Mouse (Mus musculus) testis, postnatal 10 days (tissue): ENCODE measurements at regions not wholly inside any gene's neighbourhood (a gene's known extent, or its start where the extent isn't known, plus 50 kb on each side); places are given as distances from the start of the nearest gene placed in this dataset.

Experiments used
- DNase-seq: peaks from one replicate; pipeline ENCODE4 v3.0.0; 2021; ENCODE audit warnings: low spot score

DNA sequence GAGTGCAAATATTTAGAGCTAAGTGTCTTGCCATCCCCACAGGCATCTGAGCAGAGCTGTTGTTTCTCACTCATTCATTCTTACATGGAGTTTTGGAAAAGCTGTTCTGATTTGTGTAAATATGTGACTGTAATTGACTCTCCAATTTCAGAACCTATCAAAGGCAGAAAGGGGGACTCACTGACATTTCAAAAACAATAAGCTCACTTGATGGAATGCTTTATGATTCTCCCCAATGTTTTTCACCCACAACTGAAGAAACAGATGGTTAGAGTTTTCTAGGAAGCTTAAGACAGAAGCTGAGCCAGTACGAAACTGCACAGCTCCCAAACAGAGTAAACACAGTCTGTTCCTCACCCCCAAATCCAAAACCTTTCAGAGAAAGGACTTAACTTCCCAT, 460.1 kb upstream of the Etaa1 start:
- DNase-seq = no peak

DNA sequence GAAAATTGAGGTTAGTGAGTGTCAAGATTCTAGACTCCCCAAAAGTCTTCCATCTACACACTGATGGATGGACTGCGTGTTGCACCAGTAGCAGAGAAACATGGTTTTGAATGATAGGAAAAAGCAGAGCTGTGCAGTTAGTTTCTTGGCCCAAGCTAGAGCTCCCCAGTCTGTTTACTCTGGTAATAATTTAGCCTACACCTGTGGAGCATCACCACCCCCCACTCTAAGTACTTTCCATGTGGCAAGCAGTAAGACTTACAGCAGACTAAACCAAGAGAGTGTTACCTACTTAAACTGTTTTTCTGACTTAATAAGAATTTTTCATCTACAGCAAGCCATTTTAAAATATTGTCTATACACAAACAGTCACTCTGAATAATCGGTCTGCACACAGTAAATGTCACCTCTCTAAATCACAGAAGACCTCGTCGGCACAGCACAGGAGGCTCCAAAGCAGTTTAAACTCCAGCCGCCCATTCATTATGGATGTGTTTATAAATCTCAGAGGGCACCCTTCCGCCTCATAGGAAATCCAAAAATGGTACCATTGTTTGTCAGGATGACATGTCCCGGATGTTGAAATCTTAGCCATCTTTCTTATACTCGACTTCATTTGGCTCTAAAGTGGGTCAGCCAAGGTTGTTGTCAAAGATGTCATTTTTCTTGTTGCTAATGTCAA, 454.5 kb upstream of the Etaa1 start:
- DNase-seq = no peak

GRCm38 (mm10) chr11:18399561-18399960, 445.9 kb upstream of the Etaa1 start:
- DNase-seq = no peak

GRCm38 (mm10) chr11:18396397-18396796, 442.7 kb upstream of the Etaa1 start:
- DNase-seq = no peak

DNA sequence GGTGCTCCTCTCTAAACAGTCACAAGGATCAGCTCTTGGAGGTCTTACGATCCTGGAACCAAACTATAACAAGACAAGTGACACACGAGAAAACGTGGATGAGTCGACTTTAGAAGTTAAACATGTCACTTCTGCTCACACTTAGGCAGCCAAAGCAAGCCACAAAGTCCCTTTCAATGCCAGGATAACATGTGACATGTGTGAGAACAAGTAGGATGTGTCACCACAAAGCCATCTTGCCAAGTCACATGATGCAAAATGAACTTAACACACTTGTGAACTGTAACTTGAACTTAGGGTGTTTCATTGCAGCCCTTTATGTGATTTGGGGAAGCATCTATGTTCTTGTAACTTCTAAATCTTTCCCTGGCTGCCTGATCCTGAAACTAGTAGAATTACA, 442.0 kb upstream of the Etaa1 start:
- no peak for DNase-seq

DNA sequence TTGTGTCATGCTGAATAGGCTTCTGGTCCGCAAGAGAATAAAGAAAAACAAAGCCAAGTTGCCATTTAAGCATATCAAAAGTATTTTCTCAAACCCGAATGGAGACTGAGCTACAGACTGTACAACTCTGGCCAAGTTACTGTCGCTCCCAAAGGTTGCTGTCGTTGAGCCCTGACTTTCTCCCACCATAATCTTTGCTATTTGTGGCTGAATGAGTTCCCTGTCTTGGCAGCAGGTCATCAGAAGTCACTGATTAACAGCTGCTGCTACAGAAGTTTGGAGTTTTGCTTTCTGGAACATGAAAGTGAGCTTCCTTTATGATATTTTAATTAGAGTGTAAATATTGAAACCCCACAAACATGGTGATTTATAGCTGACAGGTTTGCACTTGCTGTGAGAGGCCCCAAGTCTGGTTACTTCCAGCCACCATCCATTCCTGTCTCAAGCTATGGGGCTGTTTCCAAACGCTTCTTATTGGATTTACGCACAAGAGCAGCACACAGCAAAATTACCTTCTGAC, 419.2 kb upstream of the Etaa1 start:
- DNase-seq = no peak

DNA sequence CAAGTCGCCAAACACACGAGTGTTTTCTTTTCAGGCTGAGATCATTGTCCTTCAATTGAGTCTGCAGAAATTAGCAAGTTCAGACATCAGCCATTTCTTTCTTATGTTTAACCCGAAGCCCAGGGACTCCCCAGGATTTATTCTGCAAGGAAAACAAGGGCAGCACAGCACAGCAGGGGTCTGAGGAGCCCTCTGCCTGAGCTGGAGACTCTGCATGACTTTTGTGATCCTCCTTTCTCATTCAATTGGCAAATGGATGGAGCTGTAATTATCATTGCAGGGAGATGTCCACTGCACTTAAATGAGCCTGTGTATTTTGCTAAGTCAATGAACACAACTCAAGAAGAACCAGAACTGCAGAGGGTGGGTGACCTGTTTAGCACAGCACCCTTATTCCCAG, 417.6 kb upstream of the Etaa1 start:
- DNase-seq = no peak

GRCm38 (mm10) chr11:18370861-18371260, 417.2 kb upstream of the Etaa1 start:
- DNase-seq = no peak

DNA sequence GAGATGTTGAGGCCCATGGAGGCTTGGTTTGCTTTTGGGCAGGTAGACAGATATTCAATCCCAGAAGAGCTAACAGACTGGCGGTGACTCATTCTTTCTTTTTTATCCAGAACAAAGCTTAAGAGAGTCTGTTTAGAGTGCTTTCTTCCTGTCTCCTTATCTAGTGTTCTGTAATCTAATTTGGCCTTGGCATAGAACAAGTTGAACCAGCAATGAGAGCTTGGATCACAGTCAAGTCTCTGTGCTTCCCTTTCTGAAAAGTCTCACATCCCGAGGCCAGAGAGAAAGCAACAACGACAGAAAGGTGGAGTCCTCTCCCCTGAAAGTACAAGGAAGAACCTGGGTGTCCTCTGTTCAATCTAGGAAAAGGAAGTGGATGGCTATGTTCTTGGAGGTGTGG, 401.2 kb upstream of the Etaa1 start:
- no peak for DNase-seq

DNA sequence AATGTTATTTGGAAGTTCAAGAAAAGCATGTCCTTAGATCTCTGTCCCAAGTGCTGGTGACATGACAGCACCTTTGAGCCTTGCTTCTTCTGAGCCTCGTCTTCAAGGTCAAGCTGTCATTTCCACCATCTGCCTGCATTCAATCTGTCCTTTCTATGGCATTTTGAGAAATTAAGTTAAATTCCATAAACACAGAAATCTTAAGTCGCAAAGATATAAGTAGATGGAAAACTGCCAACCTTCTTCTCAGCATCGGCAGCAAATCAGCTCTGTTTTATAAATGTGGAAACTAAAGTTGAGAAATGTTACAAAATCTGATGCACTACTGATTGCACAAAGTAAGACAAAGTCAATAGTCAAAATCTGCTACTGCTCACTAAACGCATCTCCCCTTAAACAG, 400.5 kb upstream of the Etaa1 start:
- no peak for DNase-seq

DNA sequence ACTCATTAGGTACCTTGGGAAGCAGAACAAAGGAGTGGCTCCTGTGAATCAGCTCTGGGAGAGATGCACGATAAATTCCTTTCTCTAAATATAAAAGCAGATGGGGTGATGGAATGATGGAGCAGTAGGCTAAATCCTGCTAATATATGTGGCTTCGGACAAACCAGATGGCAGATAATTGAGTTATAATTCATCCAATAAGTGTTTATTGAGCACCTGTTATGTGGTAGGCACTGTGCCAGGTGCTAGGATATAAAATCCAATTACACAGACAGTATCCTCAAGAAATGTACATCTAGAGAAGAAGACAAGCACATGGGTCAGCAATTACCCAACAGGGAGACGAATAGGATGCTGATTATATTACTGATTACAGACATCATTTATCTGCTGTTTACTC, 394.2 kb upstream of the Etaa1 start:
- DNase-seq = no peak

- no peak for DNase-seq
Observed at GRCm38 (mm10) chr11:18313510-18314301, 360.0 kb upstream of the Etaa1 start.

- peak; percentile 58 for DNase-seq
Observed at GRCm38 (mm10) chr11:18296194-18297125, 342.8 kb upstream of the Etaa1 start.

DNA sequence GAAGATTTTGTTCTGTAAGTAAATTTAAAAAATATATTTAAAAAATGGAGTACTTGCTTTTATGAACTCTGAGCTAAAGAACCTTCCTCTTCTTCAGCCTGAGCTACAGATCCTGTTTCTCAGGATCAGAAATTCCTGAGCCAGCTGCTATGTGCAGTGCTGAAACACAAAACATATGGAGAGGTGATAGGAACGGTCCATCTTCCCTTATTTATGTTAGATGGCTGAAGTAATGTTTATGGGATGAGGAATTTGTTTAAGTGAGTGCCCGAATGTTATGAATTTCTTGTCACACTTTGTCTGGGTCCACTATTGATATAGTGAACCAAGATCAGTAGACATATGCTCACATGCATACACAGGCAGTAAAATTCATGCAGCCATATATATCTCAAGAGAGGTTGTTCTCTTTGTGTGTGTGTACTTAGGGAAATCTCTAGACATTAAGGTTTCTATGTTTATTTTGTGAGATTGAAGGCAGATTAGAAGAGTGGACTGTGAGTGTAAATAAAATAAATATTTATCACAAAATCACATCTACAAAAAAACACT, 325.0 kb upstream of the Etaa1 start:
- no peak for DNase-seq

DNA sequence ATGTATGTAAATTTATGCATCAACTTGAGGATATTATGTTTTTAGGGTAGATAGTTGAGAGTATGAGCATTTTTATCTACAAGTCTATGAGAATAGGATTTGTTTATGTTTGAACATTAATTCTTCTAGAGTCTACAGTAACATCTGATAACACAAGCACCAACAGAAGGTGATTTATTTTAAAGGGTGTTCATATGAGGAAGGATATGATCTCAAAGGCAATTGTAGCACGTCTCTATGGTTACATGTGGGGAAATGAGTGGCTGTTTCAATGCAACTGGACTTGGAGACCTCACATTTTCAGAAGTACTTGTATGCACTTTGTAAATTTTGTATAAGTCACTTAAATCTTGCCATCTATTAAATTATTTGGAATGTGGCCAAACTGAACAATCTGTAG, 318.7 kb upstream of the Etaa1 start:
- no peak for DNase-seq

GRCm38 (mm10) chr11:18266161-18266560, 312.5 kb upstream of the Etaa1 start:
- no peak for DNase-seq

DNA sequence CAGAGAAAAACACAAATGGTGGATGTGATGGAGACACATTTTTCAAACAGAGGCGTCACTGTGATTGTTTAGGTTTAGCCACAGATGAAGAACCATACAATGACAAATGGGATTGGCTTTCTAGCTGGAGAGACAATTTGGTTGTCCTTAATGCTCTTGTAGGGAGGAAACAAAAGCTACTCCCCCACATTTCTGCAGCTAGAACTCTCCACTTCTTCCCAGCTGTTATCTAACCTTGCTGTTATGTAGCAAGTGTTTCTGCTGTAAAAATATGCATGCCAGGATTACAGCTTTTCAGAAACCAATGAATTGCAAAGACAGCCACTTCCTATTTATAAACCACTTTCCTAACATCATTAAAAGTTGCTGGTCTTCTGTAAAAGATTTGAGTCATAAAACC, 309.2 kb upstream of the Etaa1 start:
- no peak for DNase-seq

DNA sequence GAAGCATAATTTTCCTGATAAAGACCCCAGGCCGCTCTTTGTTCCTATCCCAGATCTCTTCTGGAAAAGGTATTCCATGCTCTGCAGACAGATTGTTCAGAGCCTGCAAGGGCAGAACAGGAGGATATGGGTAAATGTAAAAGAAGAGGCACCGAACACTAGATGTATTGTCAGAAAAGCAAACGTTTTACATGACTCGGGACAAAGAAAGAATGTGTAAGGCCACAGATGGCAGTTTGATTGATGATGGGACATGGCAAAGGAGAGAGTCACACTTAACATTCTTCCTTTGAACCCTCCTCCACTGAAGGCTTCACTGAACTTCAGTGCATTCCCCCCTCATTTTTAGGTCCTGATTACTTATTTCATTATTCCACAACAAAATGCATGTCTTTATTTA, 295.6 kb upstream of the Etaa1 start:
- DNase-seq = no peak

- DNase-seq = no peak
Observed at GRCm38 (mm10) chr11:18216762-18217161, 263.1 kb upstream of the Etaa1 start.

GRCm38 (mm10) chr11:18173028-18173427, 219.4 kb upstream of the Etaa1 start:
- no peak for DNase-seq

DNA sequence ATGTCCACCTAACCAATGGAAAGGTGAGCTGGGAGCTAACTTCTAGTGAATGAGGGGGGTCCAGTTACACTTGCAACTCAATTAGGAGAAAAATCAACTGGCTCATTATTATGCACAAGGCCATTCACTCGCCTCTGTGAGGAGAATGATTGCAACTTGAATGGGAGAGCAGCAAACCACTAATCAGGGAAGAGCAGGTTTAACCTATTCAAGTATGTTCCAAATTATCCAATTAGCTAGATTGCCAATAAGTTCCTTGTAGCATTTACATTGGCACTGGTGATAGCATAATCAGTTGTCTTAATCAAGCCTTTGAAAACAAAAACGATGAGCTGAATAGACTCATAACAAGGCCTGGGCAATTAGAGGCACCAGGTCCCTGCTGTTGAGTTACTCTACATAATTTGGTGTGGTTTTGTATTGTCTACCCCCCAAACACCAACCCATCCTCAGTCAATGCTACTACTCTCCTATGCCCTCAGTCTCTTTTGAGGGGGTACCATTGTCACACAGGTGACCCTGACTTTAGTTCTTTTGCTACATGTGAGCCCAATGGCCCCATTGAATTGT, 217.6 kb upstream of the Etaa1 start:
- DNase-seq = no peak
